Mouse (Mus musculus) embryo, embryonic 11 days (tissue): Measurements from ENCODE around the gene Cog1.

Experiments
- DNase-seq: peaks from one replicate; pipeline ENCODE4 v3.0.0-alpha.2; 2015

Cog1 gene

DNA sequence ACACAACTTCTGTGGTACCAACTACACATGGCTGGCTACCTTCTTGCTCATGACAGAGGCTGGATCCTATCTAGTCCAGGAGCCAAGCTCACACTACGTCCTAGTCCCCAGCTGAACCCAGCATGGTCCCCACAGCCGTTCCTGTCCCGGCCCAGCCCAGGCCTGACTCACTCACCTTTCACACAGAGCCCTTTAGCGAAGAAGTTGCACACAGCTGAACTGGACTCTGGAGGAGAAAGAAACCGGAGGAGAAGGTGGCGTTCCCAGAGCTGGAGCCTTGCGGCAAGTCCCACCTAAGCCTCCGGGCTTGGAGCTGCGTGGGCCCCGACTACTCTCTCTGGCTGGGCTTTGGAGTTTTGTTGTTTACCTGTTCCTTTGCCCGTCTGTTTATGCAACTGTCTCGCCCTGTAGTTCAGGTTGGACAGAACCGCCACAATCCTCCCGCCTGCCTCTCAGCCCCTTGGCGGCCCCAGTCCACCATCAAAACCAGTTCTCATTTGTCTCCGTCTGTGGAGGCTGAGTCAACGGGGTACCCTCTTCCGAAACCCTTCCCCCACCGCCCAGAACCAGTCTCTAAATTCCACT is 59.8 kb downstream of the Cog1 start:
- no peak for DNase-seq

DNA sequence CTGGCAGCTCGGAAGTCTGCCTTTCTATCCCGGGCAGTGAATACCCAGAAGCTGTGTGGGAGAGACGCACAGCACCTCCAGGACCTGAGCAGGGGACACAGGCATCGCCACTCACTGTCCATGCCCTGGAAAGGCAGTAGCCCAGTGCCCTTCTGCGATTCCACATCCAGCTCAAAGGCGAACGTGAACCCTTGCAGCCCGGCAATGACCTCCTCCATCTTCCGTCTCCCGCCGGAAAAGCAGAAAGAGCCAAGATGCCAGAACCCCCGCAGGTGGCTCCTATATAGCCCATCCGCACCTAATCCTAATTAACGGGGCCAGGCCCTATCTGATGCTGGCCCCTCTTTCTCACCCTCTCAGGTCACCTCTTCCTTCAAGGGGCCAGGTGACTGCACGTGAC is 60.3 kb downstream of the Cog1 start:
- no peak for DNase-seq

DNA sequence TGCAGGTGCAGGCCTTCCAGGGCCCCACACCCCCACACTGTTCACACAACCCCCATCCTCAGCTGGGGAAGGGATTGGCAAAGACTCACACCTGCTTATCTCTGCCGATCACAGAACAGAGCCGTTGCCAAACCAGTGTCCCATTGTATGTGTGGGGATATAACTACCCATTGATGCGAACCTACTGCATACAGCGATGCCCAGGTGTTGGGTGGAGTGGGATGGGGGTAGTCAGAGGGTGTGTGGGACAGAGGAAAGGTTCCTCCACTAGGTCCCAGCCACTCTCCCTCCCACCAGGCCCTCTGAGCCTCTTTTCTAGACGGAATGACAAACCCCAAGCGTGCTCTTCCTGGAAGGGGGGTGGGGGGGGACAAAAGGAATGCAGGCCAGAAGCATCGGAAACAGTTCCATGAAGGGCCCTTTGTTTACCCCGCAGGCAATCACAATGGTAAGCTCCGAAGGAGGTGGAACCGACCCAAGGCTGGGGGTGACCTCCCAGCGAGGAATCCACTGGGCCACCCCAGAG is 60.8 kb downstream of the Cog1 start, which contains the start of gene Cpsf4l:
Gene Cpsf4l, minus strand, starts transcription at position 287 of the 526 bp plus-strand sequence.
- DNase-seq: peak; percentile 69

DNA sequence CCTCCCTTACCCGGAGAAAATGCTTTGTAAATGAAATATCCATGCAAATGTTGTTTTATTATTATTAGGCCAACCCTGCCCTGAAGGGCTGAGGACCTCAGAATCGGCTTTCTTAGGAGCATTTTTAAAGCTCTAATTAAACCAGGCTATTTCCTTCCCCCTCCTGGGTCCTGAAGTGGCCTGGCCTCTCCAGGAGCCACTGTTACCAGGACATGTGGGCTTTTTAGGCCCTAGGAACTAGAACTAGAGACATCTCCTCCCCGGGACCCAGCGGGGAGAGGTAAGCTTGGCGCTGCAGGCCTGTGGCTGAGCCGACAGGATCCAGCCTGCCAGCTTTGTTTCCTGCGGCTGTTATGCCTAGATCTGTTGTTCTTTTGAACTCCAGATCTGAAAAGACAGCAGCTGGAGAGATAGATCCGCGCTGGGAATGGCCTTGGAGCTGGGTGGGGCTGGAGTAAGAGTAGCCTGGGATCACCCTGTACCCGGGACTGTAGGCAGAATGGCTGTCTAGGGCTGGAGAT is 61.3 kb downstream of the Cog1 start:
- DNase-seq: peak; percentile 78

DNA sequence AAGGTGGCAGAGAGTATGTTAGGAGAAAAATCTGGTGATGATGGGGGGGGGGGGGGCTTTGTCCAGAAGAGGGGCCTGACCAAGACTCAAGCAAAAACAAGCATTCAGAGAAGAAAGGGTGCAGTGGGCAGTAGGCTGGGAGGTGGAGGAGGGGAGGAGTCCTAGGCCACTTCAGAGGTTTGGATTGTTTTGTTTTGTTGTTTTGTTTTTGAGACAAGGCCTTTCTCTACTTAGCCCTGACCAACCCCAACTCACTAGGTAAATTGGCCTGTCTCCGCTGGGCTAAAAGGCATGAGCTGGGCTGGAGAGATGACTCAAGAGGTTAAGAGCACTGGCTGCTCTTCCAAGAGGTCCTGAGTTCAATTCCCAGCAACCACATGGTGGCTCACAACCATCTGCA is 62.1 kb downstream of the Cog1 start:
- no peak for DNase-seq

DNA sequence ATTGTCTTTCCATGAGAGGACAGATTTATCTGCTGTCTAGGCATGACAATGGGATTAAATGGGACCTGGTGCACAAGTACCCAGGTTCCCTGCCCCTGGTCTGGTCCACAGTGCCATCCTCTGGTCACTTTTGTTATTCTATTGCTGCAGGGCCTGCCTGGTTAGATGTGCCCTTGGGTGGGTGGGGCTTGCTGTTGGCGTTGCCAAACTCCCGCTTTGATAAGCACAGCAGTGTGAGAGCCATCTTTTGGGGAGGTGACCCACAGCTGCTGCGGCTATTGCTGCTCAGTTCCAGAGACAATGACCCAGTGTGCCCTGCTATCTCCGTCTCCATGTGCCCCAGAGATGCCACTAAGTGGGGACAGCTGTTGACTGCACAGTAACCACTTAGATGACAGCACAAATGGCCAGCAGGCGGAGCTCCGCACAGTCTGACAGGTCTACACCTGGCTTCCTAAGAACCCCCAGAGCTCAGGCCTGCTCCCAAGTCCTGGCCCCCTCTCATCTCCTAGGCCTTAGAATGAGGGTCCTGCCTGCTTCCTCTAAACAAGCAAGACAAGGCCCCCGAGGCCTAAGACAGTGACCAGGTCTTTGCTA is 66.2 kb downstream of the Cog1 start:
- no peak for DNase-seq

DNA sequence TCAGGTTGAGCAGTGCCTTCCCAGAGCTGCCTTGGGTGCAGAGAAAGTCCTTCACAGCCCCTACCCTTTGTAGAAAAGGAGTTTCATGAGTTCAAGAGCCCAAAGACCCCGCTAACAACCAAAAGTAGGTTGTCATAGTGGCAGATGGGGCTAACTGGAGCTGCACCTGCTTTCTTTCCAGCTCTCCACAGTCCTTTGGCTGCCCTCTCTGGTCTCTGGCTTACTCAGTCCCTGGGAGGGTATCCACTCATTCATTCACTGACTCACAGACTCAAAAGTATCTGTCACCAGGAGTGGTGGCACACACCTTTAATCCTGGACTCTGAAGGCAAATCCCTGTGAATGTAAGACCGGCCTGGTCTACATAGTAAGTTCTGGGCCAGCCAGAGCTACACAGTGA is 67.2 kb downstream of the Cog1 start:
- DNase-seq: no peak
